Mouse (Mus musculus): ENCODE results near the gene Aip. TPM values are rescaled to one million over a fixed set of nuclear protein-coding genes. Genes with fewer than 3 reads are reported as not detected.
A peak's percentile ranks its signal among the peaks of the same experiment; 100 is the strongest.

Aip gene
- polyA plus RNA-seq, 1 experiment from 2014 or later = 84.3 TPM

- Histone ChIP-seq H3K4me1 (peaks cover 42% of the 10 kb centered on the region), H3K27me3 (replicated peaks) (no peaks in the 10 kb centered on the region), H3K9me3 (peaks cover 2% of the 10 kb centered on the region; the same call in 1 of the 2 replicates), H3K36me3 (peaks cover 46% of the 10 kb centered on the region), H3K4me3 (no peak overlapping the region), H3K4me2 (no peak overlapping the region), H3K27ac (replicated peaks) (no peak overlapping the region), H3K9ac (peak overlapping the region; percentile 59)
- ATAC-seq (ENCODE audit: extremely low read depth, insufficient number of reproducible peaks, low FRiP score, low TSS enrichment) = no peak
- WGBS = 85% methylated on average over 22 of the region's 22 CpGs
Measured at GRCm38 (mm10) chr19:4150567-4151487, 25.2 kb upstream of the Aip start.

GRCm38 (mm10) chr19:4149764-4150461, 24.3 kb upstream of the Aip start:
- H3K27ac ChIP-seq (replicated peaks) = no peak overlapping the region
- H3K4me2 ChIP-seq = peak overlapping the region; percentile 88
- H3K27me3 ChIP-seq (replicated peaks) = no peaks in the 10 kb centered on the region
- peak overlapping the region; percentile 84; the same call in 1 of the 2 replicates for H3K4me3 ChIP-seq
- H3K4me1 ChIP-seq = peaks cover 42% of the 10 kb centered on the region
- H3K9ac ChIP-seq = peak overlapping the region; percentile 91
- WGBS = 90% methylated on average over 17 of the region's 17 CpGs
- ATAC-seq (ENCODE audit: extremely low read depth, insufficient number of reproducible peaks, low FRiP score, low TSS enrichment) = no peak
- H3K9me3 ChIP-seq = peaks cover 5% of the 10 kb centered on the region; the same call in 1 of the 2 replicates
- peaks cover 44% of the 10 kb centered on the region for H3K36me3 ChIP-seq

- 81% methylated on average over 11 of the region's 11 CpGs for WGBS
- Histone ChIP-seq H3K4me3 (peak overlapping the region; percentile 84), H3K4me1 (peaks cover 42% of the 10 kb centered on the region), H3K4me2 (peak overlapping the region; percentile 88), H3K36me3 (peaks cover 44% of the 10 kb centered on the region), H3K9ac (peak overlapping the region; percentile 91), H3K9me3 (peaks cover 5% of the 10 kb centered on the region; the same call in 1 of the 2 replicates), H3K27ac (replicated peaks) (no peak overlapping the region; the same call in 1 of the 2 replicates), H3K27me3 (replicated peaks) (no peaks in the 10 kb centered on the region)
- no peak for ATAC-seq (ENCODE audit: extremely low read depth, insufficient number of reproducible peaks, low FRiP score, low TSS enrichment)
Measured at GRCm38 (mm10) chr19:4149283-4149682, 23.6 kb upstream of the Aip start.

DNA sequence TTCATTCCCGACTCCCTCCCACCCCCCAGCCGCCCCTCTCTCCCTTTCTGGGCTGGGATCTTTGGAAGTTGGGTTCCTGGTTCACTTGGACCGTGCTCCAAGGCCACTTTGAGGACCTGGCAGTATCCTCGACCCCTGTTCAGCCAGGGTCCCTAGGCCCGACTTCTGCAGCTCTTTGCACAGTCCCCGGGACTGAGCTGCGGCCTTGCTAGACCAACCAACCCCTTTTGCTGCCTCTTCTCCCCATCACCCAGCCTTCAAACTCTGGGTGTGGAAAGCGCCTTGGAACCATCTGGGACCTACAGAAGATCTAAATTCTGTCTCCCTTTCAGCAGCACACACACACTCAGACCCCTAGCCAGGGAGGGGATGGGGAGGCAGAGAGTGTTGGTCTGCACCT, 23.2 kb upstream of the Aip start:
- Histone ChIP-seq H3K27ac (replicated peaks) (peak overlapping the region; percentile 76), H3K4me1 (peaks cover 42% of the 10 kb centered on the region), H3K4me3 (peak overlapping the region; percentile 84), H3K27me3 (replicated peaks) (no peaks in the 10 kb centered on the region), H3K9ac (peak overlapping the region; percentile 91), H3K4me2 (peak overlapping the region; percentile 88), H3K9me3 (peaks cover 5% of the 10 kb centered on the region; the same call in 1 of the 2 replicates), H3K36me3 (peaks cover 40% of the 10 kb centered on the region)
- WGBS = 3% methylated on average over 8 of the region's 8 CpGs
- no peak for ATAC-seq (ENCODE audit: extremely low read depth, insufficient number of reproducible peaks, low FRiP score, low TSS enrichment)

GRCm38 (mm10) chr19:4148491-4148806, 22.8 kb upstream of the Aip start, which contains the start of gene Coro1b:
TSS of gene Coro1b (plus strand) at chr19:4148619.
- 0% methylated on average over 30 of the region's 33 CpGs for WGBS

GRCm38 (mm10) chr19:4147782-4148490, 22.3 kb upstream of the Aip start:
- WGBS = 40% methylated on average over 9 of the region's 9 CpGs
- ATAC-seq (ENCODE audit: extremely low read depth, insufficient number of reproducible peaks, low FRiP score, low TSS enrichment) = no peak
- peak overlapping the region; percentile 84 for H3K4me3 ChIP-seq
- H3K4me1 ChIP-seq = peaks cover 36% of the 10 kb centered on the region
- H3K9me3 ChIP-seq = peaks cover 5% of the 10 kb centered on the region; the same call in 1 of the 2 replicates
- peak overlapping the region; percentile 88 for H3K4me2 ChIP-seq
- peaks cover 31% of the 10 kb centered on the region for H3K36me3 ChIP-seq
- H3K27me3 ChIP-seq (replicated peaks) = no peaks in the 10 kb centered on the region
- peak overlapping the region; percentile 91 for H3K9ac ChIP-seq
- H3K27ac ChIP-seq (replicated peaks) = peak overlapping the region; percentile 41; the same call in 1 of the 2 replicates

More at GRCm38 (mm10) chr19:4148491-4148806, 22.8 kb upstream of the Aip start, which contains the start of gene Coro1b:
- Histone ChIP-seq H3K4me1 (peaks cover 41% of the 10 kb centered on the region), H3K27me3 (replicated peaks) (no peaks in the 10 kb centered on the region), H3K36me3 (peaks cover 36% of the 10 kb centered on the region), H3K9me3 (peaks cover 5% of the 10 kb centered on the region; the same call in 1 of the 2 replicates), H3K4me3 (peak within 1 kb of the TSS; percentile 84), H3K4me2 (peak within 1 kb of the TSS; percentile 88), H3K9ac (peak within 1 kb of the TSS; percentile 91), H3K27ac (replicated peaks) (peak within 1 kb of the TSS; percentile 76)
- ATAC-seq (ENCODE audit: extremely low read depth, insufficient number of reproducible peaks, low FRiP score, low TSS enrichment) = peak; percentile 91

DNA sequence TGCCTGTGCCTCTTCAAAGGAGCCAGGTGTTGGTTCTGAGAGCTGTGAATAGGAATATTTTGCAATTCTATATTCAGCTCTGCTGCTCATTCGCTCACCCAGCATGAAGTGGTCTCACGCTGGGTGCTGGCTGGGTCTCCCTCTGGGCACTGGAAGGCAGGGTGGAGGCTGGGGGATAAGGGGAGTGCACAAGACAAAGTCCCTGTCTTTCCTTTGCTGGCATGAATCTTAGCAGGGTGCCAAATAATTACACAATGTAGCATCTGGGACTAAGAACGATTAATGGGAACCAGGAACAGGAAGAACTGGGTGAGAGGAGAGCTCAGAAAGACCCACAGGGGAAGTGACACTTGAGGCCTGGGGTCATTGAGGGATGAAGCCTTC, 21.4 kb upstream of the Aip start:
- H3K9ac ChIP-seq = 0 out of 2 replicates have a peak overlapping the region, but pooled peaks have one; percentile 91
- whole genome bisulfite sequencing = 49% methylated on average over 3 of the region's 3 CpGs

DNA sequence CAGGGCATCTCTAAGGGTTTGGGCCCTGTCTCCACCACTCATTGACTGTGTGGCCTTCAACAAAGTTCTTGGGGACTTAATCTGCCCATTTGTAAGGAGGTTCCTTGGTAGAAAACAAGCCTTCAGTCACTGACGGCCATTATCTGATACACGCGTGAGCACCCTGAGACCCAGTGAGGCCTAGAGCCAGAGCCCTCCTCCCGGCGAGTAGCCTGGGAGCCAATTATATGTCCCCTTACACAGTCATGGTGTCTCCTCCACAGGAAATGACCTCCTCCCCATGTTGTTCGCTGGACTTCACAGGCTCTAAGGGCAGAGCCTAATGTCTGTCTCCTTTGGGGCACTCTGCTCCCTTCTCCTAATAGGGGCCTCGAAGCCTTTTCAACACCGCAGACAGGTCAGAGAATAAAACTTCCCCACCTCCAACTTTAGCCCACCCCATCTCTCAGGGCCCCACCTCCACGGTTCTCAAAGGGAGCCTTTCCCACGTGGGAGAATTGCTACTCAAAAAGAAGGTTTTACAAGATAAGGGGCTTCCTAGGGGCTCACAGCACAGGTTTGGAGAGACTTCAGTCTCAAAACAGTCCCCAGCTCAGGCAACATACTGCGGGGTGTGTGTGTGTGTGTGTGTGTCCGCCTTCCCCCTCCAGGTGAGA, 20.8 kb upstream of the Aip start:
- Histone ChIP-seq H3K27ac (replicated peaks) (no peak overlapping the region), H3K4me3 (no peak overlapping the region), H3K36me3 (peaks cover 18% of the 10 kb centered on the region), H3K9ac (no peak overlapping the region), H3K27me3 (replicated peaks) (no peaks in the 10 kb centered on the region), H3K4me1 (peaks cover 27% of the 10 kb centered on the region), H3K4me2 (no peak overlapping the region), H3K9me3 (peaks cover 5% of the 10 kb centered on the region; the same call in 1 of the 2 replicates)
- no peak for ATAC-seq (ENCODE audit: extremely low read depth, insufficient number of reproducible peaks, low FRiP score, low TSS enrichment)
- WGBS = 60% methylated on average over 12 of the region's 12 CpGs

More for the DNA sequence above, 21.4 kb upstream of the Aip start:
- ATAC-seq (ENCODE audit: extremely low read depth, insufficient number of reproducible peaks, low FRiP score, low TSS enrichment) = no peak
- Histone ChIP-seq H3K36me3 (peaks cover 22% of the 10 kb centered on the region), H3K4me1 (peaks cover 30% of the 10 kb centered on the region), H3K9me3 (peaks cover 5% of the 10 kb centered on the region; the same call in 1 of the 2 replicates), H3K4me2 (no peak overlapping the region), H3K27ac (replicated peaks) (no peak overlapping the region), H3K4me3 (no peak overlapping the region), H3K27me3 (replicated peaks) (no peaks in the 10 kb centered on the region)

- no peak for ATAC-seq (ENCODE audit: extremely low read depth, insufficient number of reproducible peaks, low FRiP score, low TSS enrichment)
- H3K4me3 ChIP-seq = no peak overlapping the region
- H3K4me1 ChIP-seq = peaks cover 21% of the 10 kb centered on the region
- no peak overlapping the region for H3K27ac ChIP-seq (replicated peaks)
- 84% methylated on average over 5 of the region's 5 CpGs for WGBS
- peaks cover 5% of the 10 kb centered on the region; the same call in 1 of the 2 replicates for H3K9me3 ChIP-seq
- H3K27me3 ChIP-seq (replicated peaks) = no peaks in the 10 kb centered on the region
- H3K36me3 ChIP-seq = peaks cover 12% of the 10 kb centered on the region
- H3K9ac ChIP-seq = no peak overlapping the region
- H3K4me2 ChIP-seq = no peak overlapping the region
Measured at GRCm38 (mm10) chr19:4145936-4146335, 20.3 kb upstream of the Aip start.

Data from heart, embryonic 13.5 days (tissue).